Mouse (Mus musculus) right cerebral cortex, adult 18-20 months (tissue): ENCODE measurements around the gene Pum3.
A peak's percentile ranks its signal among the peaks of the same experiment; 100 is the strongest.
"Not testable (repeated sequence)": the region's sequence is repeated elsewhere in the genome, so short reads cannot be mapped to it uniquely, and the experiment has no call there.

Experiments used
- DNase-seq: peaks from one replicate; pipeline ENCODE4 v3.0.0; 2022; ENCODE audit warnings: mixed read lengths

Gene Pum3

GRCm38 (mm10) chr19:27391344-27391743, 38.3 kb downstream of the Pum3 start:
- no peak for DNase-seq

DNA sequence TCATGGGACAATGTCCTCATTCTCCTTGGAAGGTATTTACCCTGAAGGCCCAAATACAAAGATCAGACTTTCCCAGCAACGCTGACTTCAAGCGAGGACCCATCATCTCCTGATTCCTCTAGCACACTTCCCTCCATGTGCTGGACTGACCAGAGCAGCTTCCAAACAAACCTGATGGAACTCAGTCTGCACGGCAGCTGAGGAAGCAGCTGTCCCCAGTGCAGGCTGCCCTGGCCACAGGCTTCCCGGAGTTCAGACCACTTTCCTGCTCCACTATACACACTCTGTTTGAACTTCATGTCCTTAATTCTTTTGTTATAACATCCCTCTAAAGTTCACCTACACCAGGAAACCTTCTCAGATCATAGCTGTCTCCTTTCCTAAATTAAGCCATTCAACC, 40.1 kb downstream of the Pum3 start:
- not testable (repeated sequence) for DNase-seq

GRCm38 (mm10) chr19:27385304-27385703, 44.3 kb downstream of the Pum3 start:
- no peak for DNase-seq

DNA sequence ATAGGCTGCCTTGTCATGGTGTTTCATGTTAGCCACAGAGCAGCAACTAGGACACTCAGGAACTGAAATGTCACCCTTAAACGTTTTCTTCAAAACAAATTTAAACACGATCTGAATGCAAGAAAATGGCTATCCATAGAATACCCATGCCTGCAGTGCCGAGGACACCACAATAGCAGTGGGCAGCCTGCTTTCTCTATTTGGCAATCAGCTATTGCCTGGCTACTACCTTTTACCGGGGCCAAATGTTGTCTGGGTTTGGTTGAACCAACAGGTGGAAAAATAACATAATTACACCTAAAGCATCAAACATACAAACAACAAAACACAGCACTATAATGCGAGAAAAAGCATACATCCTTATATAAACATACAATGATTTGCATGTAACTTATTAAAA, 46.4 kb downstream of the Pum3 start:
- DNase-seq: no peak

GRCm38 (mm10) chr19:27382131-27382530, 47.5 kb downstream of the Pum3 start:
- no peak for DNase-seq

GRCm38 (mm10) chr19:27379712-27380401, 49.8 kb downstream of the Pum3 start:
- no peak for DNase-seq

DNA sequence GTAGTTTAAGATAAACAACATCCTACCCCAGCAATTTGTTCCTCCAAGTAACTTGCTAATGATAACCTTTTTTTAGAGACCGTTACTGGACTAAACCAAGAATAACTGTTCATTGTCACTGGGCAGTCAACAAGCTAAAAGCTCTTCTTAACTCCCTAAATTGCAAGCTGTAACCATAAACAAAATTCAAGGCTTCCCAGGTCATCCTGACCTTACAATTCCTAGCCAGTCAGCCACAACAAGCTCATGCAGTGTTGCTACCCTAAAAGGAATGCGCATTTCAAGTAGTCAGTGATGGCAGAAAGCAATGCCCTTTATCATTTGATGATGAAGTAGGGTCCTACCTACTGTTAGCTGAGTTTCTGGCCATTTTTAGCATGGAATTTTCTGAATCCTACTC, 58.8 kb downstream of the Pum3 start:
- DNase-seq: no peak

- no peak for DNase-seq
Measured at GRCm38 (mm10) chr19:27370174-27370573, 59.5 kb downstream of the Pum3 start.

- DNase-seq: no peak
Measured at GRCm38 (mm10) chr19:27369461-27370135, 60.0 kb downstream of the Pum3 start.

DNA sequence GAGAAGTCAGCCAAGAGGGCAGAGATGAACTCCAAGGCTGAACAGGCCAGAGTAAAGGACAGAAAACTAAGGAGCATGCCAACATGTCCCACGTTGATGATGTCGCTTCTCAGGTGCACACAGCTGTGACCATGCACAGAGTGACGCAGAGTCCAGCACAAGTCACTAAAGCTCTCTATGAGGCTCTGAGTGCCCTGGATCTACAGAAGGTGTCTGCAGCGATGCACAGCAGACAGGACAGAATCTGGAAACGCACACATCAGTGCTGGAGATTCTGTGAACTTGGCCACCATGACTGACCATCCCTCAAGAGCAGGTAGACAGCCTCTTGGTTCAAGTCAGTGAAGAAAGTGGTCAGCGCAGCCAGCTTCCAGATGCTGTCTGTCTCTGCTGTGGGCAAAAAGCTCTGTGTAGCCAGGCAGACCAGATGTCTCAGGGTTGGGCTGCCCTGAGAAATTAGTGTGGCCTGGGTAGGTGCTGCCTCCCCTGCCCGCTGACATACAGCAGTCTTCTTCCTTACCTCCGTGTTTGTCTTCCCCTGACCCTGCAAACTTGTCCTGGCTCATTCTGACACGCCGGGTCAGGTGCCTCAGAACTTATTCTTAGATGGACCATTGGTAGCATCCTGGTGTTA, 63.4 kb downstream of the Pum3 start:
- no peak for DNase-seq

DNA sequence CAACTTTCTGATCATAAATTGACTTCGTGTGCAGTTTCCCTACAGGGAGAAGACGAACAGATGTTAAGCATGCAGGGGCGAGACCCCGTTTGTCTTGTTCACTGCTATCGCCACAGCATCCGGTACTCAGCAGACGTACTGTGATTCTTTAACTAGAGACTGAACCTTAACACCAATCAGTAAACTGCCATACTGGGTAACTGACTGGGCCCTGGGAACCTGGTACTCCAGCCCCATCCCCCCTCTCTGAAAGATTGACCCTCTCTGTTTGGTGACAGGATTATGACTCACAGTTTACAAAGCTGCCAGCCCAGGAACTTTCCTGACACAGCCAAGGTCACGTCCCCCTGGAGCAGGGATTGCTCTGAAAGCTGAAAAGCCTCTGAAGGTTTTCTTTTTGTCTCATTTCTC, 65.1 kb downstream of the Pum3 start:
- DNase-seq: no peak

DNA sequence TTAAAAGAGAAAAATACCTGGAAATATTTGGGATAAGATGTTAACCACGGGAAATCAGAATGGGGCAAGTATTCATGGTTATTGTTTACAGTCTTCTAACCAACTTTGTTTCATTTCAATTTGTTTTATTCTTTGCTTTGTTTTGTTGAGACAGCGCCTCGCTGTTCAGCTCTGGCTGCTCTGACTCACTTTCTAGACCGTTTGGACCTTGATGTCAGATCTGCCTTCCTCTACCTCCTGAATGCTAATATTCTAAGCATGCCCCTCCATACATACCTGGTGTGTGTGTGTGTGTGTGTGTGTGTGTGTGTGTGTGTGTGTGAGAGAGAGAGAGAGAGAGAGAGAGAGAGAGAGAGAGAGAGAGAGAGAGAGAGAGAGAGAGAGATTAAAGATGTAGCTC, 65.7 kb downstream of the Pum3 start:
- no peak for DNase-seq

DNA sequence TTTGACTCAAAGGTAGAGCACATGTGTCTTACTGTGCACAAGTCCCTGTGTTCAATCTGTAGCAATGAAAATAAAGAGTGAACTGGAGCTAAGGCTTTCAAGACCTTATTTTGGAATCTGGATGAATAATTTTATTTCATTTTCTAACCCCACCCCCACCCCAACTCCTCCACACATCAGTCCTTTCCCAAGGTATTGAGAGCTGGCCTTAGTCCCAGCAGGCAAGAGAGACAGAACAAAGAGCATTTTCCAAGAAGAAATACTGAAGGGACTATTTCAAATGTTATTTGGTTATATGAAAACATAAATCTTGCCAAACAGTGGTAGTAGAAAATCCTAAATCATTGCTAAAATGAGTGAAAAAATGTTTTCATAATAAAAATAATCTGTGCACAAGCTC, 69.2 kb downstream of the Pum3 start:
- no peak for DNase-seq

DNA sequence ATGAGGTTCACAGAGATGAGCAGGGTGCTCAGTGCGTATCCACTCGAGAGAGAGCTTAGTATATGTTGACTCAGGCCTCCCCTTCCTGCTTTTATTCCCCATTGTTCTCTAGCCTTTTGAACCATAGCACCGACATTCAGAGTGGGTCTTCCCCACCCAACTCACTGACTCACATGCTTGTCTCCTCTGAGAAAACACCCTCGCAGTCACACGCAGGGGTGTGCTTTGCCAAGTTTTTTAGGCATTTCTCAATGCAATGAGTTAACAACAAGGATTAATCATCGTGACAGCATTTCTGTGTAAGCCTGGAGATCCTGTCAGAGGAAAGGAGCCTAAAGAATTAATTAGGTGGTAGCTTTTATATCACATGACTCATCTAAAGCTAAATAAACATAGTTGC, 77.9 kb downstream of the Pum3 start:
- DNase-seq: peak; percentile 53

- no peak for DNase-seq
Measured at GRCm38 (mm10) chr19:27346501-27346900, 83.1 kb downstream of the Pum3 start.
